Mouse (Mus musculus) embryo, embryonic 11.5 days (tissue): ENCODE results near the gene Olfr633.
"Not testable (repeated sequence)": the region's sequence is repeated elsewhere in the genome, so short reads cannot be mapped to it uniquely, and the experiment has no call there.

Experiments used
- DNase-seq: peaks from one replicate; pipeline ENCODE4 v3.0.0-alpha.2; 2012; ENCODE audit warnings: low read depth, low spot score

The Olfr633 gene

GRCm38 (mm10) chr7:103944137-103944536, at the start of gene Olfr633:
Gene Olfr633 (plus strand): TSS chr7:103944437.
- DNase-seq, result no peak

GRCm38 (mm10) chr7:103903187-103903586, 41.0 kb upstream of the Olfr633 start, which contains the start of gene Olfr65:
Gene Olfr65 (plus strand): TSS chr7:103903487.
- DNase-seq, result no peak

GRCm38 (mm10) chr7:103910047-103910446, 34.2 kb upstream of the Olfr633 start:
- peak; percentile 8 for DNase-seq

GRCm38 (mm10) chr7:103912969-103913511, 31.2 kb upstream of the Olfr633 start:
- peak; percentile 9 for DNase-seq

- DNase-seq, result no peak
Measured at GRCm38 (mm10) chr7:103915338-103915737, 28.9 kb upstream of the Olfr633 start.

- DNase-seq, result no peak
Measured at GRCm38 (mm10) chr7:103928525-103928924, 15.7 kb upstream of the Olfr633 start, which contains the start of gene Olfr631. Gene Olfr631 (plus strand): TSS chr7:103928825.

GRCm38 (mm10) chr7:103934264-103934663, 10.0 kb upstream of the Olfr633 start, which contains the start of gene Olfr632:
Gene Olfr632 (plus strand): TSS chr7:103934347.
- no peak for DNase-seq

GRCm38 (mm10) chr7:103942730-103943129, 1.5 kb upstream of the Olfr633 start:
- peak; percentile 37 for DNase-seq

- not testable (repeated sequence) for DNase-seq
Measured at GRCm38 (mm10) chr7:103966873-103967272, 22.6 kb downstream of the Olfr633 start.

GRCm38 (mm10) chr7:103970852-103971251, 26.6 kb downstream of the Olfr633 start, which contains the start of gene Olfr635:
Gene Olfr635 (plus strand): TSS chr7:103971152.
- no peak for DNase-seq

- DNase-seq, result no peak
Measured at GRCm38 (mm10) chr7:103971782-103972181, 27.5 kb downstream of the Olfr633 start.

- no peak for DNase-seq
Measured at GRCm38 (mm10) chr7:103998446-103998845, 54.2 kb downstream of the Olfr633 start, which contains the start of gene Olfr638. Gene Olfr638 (plus strand): TSS chr7:103998746.
